Mouse (Mus musculus): ENCODE data around the gene Pdss1. TPM values are rescaled to one million over a fixed set of nuclear protein-coding genes. Genes with fewer than 3 reads are reported as not detected.

The Pdss1 gene
- total RNA-seq, 4 experiments from 2014 or later, result 6.5 to 10.1 (median 9.3) TPM

- no peak for DNase-seq
These were observed 66.4 kb downstream of the Pdss1 start for GRCm38 (mm10) chr2:22961681-22962080.

- DNase-seq, result no peak
These were observed 66.9 kb downstream of the Pdss1 start for GRCm38 (mm10) chr2:22962242-22962641.

- DNase-seq, result no peak
These were observed 67.6 kb downstream of the Pdss1 start for GRCm38 (mm10) chr2:22962970-22963369.

- DNase-seq, result no peak
These were observed 82.2 kb downstream of the Pdss1 start for GRCm38 (mm10) chr2:22977387-22977973.

- DNase-seq, result no peak
These were observed 90.8 kb downstream of the Pdss1 start for GRCm38 (mm10) chr2:22985973-22986657.

Other genes starting within 250 kb of the Pdss1 start
- 1 to 10 TPM; 3.1 to 6.2 (median 5.0) TPM for gene Apbb1ip, start 121.4 kb upstream of the Pdss1 start, total RNA-seq (2022)
- 10 to 100 TPM; 59.0 to 81.6 (median 75.0) TPM for gene Abi1, start 144.7 kb downstream of the Pdss1 start, total RNA-seq (2022)
- gene Acbd5, start 172.6 kb downstream of the Pdss1 start, total RNA-seq (2022), result 100 to 1,000 TPM in 2 of 4 experiments, 10 to 100 TPM in 2; 75.9 to 121 (median 96.1) TPM

Data from adrenal gland, adult 8-10 months (tissue).